7 mouse cellular contexts compared by ENCODE assay signal in genomic region chr5:99976334-99976955, GRCm38 (mm10). TPM values are rescaled to one million over a fixed set of nuclear protein-coding genes. Genes with fewer than 3 reads are reported as not detected.
DNase-seq lines count a peak whose midpoint lies in the region; ATAC-seq and TF ChIP-seq lines count a peak whose summit lies in the region.

No protein-coding gene starts in this region.

- DNase-seq in thymus, postnatal 4 days = peak; percentile 25
- no peak for DNase-seq in thymus, postnatal 10 days (ENCODE audit: low spot score in 2 of 2)
- no peak for DNase-seq in stomach, postnatal 0 days (ENCODE audit: low spot score)
- DNase-seq in right cerebral cortex, postnatal 36 days (ENCODE audit: low spot score in 2 of 2) = no peak
- no peak for DNase-seq in left cerebral cortex, postnatal 25 days (ENCODE audit: low spot score in 2 of 2)

- peaks cover 31% of the 10 kb centered on the region for H3K4me1 ChIP-seq in limb, embryonic 12.5 days (replicated peaks)
- 0 out of 2 replicates have a peak, but pooled peaks cover 2% of the 10 kb centered on the region for H3K4me1 ChIP-seq in stomach, postnatal 0 days (replicated peaks; ENCODE audit: control insufficient read depth, insufficient read depth)

- peak overlapping the region; percentile 99 for H3K9ac ChIP-seq in limb, embryonic 12.5 days (replicated peaks)
- H3K9ac ChIP-seq in stomach, postnatal 0 days (ENCODE audit: low read length) = peak overlapping the region; percentile 99; the same call in 1 of the 2 replicates

- H3K4me3 ChIP-seq in limb, embryonic 12.5 days (replicated peaks) = peak overlapping the region; percentile 93
- H3K4me3 ChIP-seq in stomach, postnatal 0 days (ENCODE audit: low read depth, low read length) = peak overlapping the region; percentile 95

- peak overlapping the region; percentile 85 for H3K4me2 ChIP-seq in limb, embryonic 12.5 days
- peak overlapping the region; percentile 58 for H3K4me2 ChIP-seq in stomach, postnatal 0 days (replicated peaks; ENCODE audit: low read depth)

- 13% methylated on average over 8 of the region's 8 CpGs for WGBS in limb, embryonic 12.5 days
- under 1% methylated on average over 8 of the region's 8 CpGs for WGBS in stomach, postnatal 0 days

- ATAC-seq in erythroblast, adult 5-6 weeks (replicated peaks; ENCODE audit: low FRiP score, poor library complexity, severe bottlenecking) = peak; percentile 44; the same call in 1 of the 2 replicates
- no peak for ATAC-seq in limb, embryonic 12.5 days (ENCODE audit: insufficient number of reproducible peaks, insufficient read depth, low FRiP score, low TSS enrichment, low read depth)
- no peak for ATAC-seq in stomach, postnatal 0 days (ENCODE audit: low FRiP score, low TSS enrichment)

- no peaks in the 10 kb centered on the region for H3K9me3 ChIP-seq in limb, embryonic 12.5 days
- no peaks in the 10 kb centered on the region for H3K9me3 ChIP-seq in stomach, postnatal 0 days (ENCODE audit: control insufficient read depth, low read length)

- H3K27me3 ChIP-seq in limb, embryonic 12.5 days = no peaks in the 10 kb centered on the region
- no peaks in the 10 kb centered on the region for H3K27me3 ChIP-seq in stomach, postnatal 0 days (ENCODE audit: control insufficient read depth, insufficient read depth, low read length)

- intact Hi-C loops in left cerebral cortex, postnatal 25 days (cut with DNase I) = loop anchor here (5.0 to 10.0 kb wide), 3 partner anchors 69 to 752 kb away; partner anchors contain the start of genes Sec31a and Vamp9

- no peak for TF ChIP-seq EP300 in stomach, postnatal 0 days (optimal IDR thresholded peaks at IDR 0.05)

- H3K27ac ChIP-seq in limb, embryonic 12.5 days = no peak overlapping the region
- no peak overlapping the region for H3K27ac ChIP-seq in stomach, postnatal 0 days (replicated peaks)

- peaks cover 17% of the 10 kb centered on the region for H3K36me3 ChIP-seq in limb, embryonic 12.5 days
- H3K36me3 ChIP-seq in stomach, postnatal 0 days (ENCODE audit: control insufficient read depth, insufficient read depth, low read length) = no peaks in the 10 kb centered on the region

- no peak for TF ChIP-seq CTCF in stomach, postnatal 0 days (IDR thresholded peaks at IDR 0.05; ENCODE audit: low read depth)

RNA-seq across cellular contexts. Expression of gene Hnrnpd, which starts 2.3 kb away (rescaled TPM):
- total RNA-seq in erythroblast, adult 5-6 weeks (2015; ENCODE audit: low replicate concordance) = 107 and 120 TPM in 2 replicates
- total RNA-seq in erythroblast, adult 5-6 weeks (2017; ENCODE audit: low replicate concordance) = 56.6 and 94.7 TPM in 2 replicates
- 469 and 520 TPM in 2 replicates for polyA plus RNA-seq in limb, embryonic 12.5 days (2016; fragmentation: Nextera tagmentation; extraction: Ambion mirVana)
- 53.5 and 61.4 TPM in 2 replicates for polyA plus RNA-seq in stomach, postnatal 0 days (2015; fragmentation: Nextera tagmentation; extraction: Ambion mirVana)
- total RNA-seq in left cerebral cortex, postnatal 25 days (2021) = 100 to 1,000 TPM; 182 to 185 TPM

RNA-seq across cellular contexts. Expression of gene 4930524J08Rik, which starts 2.4 kb away (rescaled TPM):
- 2.5 TPM in 1 of 2 replicates, not detected in the other for total RNA-seq in erythroblast, adult 5-6 weeks (2015; ENCODE audit: low replicate concordance)
- 1.4 TPM in 1 of 2 replicates, not detected in the other for total RNA-seq in erythroblast, adult 5-6 weeks (2017; ENCODE audit: low replicate concordance)
- polyA plus RNA-seq in limb, embryonic 12.5 days (2016; fragmentation: Nextera tagmentation; extraction: Ambion mirVana) = 1.7 and 2.2 TPM in 2 replicates
- polyA plus RNA-seq in stomach, postnatal 0 days (2015; fragmentation: Nextera tagmentation; extraction: Ambion mirVana) = 1.9 and 2.6 TPM in 2 replicates
- total RNA-seq in left cerebral cortex, postnatal 25 days (2021) = 1 to 10 TPM; 1.5 to 1.6 TPM
